Mouse (Mus musculus) heart, embryonic 12.5 days (tissue): ENCODE measurements at regions not wholly inside any gene's neighbourhood (a gene's known extent, or its start where the extent isn't known, plus 50 kb on each side); places are given as distances from the start of the nearest gene placed in this dataset.

Experiments
- ATAC-seq: fragments of 200-750 bp; cut with Nextera tagmentation; 2 replicates; pipeline ENCODE4 v1.8.0; 2017; ENCODE audit warnings: moderate TSS enrichment, moderate library complexity; ENCODE audit not compliant: insufficient number of reproducible peaks, low FRiP score
- H3K27ac ChIP-seq: fragments of 300-500 bp; sonication (generic); 2 replicates; pipeline ENCODE4 v1.5.1; 2016; ENCODE audit warnings: mild to moderate bottlenecking, moderate library complexity; ENCODE audit not compliant: poor library complexity, severe bottlenecking
- H3K27me3 ChIP-seq: fragments of 300-500 bp; sonication (generic); replicated peaks from 2 replicates; pipeline ENCODE4 v1.6.1; 2016; ENCODE audit warnings: mild to moderate bottlenecking, moderate library complexity
- H3K36me3 ChIP-seq: fragments of 300-500 bp; sonication (generic); 2 replicates; pipeline ENCODE4 v1.6.1; 2016; ENCODE audit warnings: mild to moderate bottlenecking, moderate library complexity
- H3K4me1 ChIP-seq: fragments of 300-500 bp; sonication (generic); replicated peaks from 2 replicates; pipeline ENCODE4 v1.6.1; 2016; ENCODE audit warnings: mild to moderate bottlenecking
- H3K4me2 ChIP-seq: fragments of 300-500 bp; sonication (generic); 2 replicates; pipeline ENCODE4 v1.6.1; 2016; ENCODE audit warnings: mild to moderate bottlenecking, moderate library complexity
- H3K4me3 ChIP-seq: fragments of 300-500 bp; sonication (generic); 2 replicates; pipeline ENCODE4 v1.5.1; 2016; ENCODE audit warnings: mild to moderate bottlenecking
- H3K9ac ChIP-seq: fragments of 300-500 bp; sonication (generic); 2 replicates; pipeline ENCODE4 v1.6.1; 2016; ENCODE audit warnings: mild to moderate bottlenecking, moderate library complexity
- H3K9me3 ChIP-seq: fragments of 300-500 bp; sonication (generic); replicated peaks from 2 replicates; pipeline ENCODE4 v1.6.1; 2016; ENCODE audit warnings: mild to moderate bottlenecking, moderate library complexity
- WGBS: fragments of 180-500 bp; shearing (Covaris S2); methylation state at CpG from one replicate; pipeline ENCODE4 v1.1.7; 2016; 5-methylcytosine and 5-hydroxymethylcytosine counted together

DNA sequence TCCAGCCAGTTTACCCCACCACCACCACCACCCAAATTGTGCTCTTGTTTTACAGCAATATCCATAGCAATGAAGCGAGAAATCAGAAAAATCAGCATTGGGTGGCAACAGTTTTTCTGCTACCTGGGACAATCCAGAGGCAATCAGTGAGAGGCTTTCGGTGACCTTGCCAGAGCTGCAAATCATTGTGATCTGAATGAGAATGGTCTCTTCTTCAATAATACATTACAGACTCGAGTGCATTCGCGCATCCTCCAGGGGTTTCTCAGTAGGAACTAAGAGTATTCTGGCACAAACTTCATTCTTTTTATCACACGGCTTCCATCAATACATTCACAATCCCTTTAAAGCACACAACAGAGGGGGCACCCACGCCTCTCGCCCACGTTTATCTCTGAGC is 91.2 kb downstream of the Srek1 start:
- H3K36me3 ChIP-seq, result no peaks in the 10 kb centered on the region
- H3K27me3 ChIP-seq, result no peaks in the 10 kb centered on the region
- H3K9me3 ChIP-seq, result no peaks in the 10 kb centered on the region; the same call in 1 of the 2 replicates
- no peaks in the 10 kb centered on the region for H3K4me1 ChIP-seq
- H3K4me2 ChIP-seq, result no peak overlapping the region
- no peak overlapping the region for H3K27ac ChIP-seq
- 78% methylated on average over 9 of the region's 9 CpGs for WGBS
- no peak overlapping the region for H3K9ac ChIP-seq
- ATAC-seq, result no peak
- H3K4me3 ChIP-seq, result no peak overlapping the region

DNA sequence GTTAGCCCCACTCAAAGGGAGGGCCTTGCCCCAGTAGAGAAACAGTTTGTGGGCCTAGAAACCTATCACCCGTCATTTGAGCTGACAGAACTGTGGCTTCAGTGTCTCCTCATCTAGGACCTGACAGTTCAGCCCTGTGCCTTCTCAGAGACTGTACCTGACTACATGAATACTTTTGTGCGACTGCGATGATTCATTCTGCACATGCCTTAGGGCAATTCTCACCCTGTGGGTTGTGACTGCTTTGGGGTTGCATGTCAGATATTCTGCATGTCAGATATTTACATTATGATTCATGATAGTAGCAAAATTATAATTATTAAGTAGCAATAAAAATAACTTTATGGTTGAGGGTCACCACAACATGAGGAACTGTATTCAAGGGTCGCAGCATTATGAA is 93.7 kb downstream of the Srek1 start:
- no peaks in the 10 kb centered on the region for H3K4me1 ChIP-seq
- no peaks in the 10 kb centered on the region for H3K27me3 ChIP-seq
- H3K9me3 ChIP-seq, result no peaks in the 10 kb centered on the region; the same call in 1 of the 2 replicates
- H3K4me3 ChIP-seq, result no peak overlapping the region
- ATAC-seq, result no peak
- no peaks in the 10 kb centered on the region for H3K36me3 ChIP-seq
- WGBS, result 80% methylated on average over 4 of the region's 4 CpGs
- H3K27ac ChIP-seq, result no peak overlapping the region
- no peak overlapping the region for H3K9ac ChIP-seq
- H3K4me2 ChIP-seq, result no peak overlapping the region

GRCm38 (mm10) chr13:103680052-103680451 is 94.4 kb downstream of the Srek1 start:
- H3K4me1 ChIP-seq, result no peaks in the 10 kb centered on the region
- H3K9me3 ChIP-seq, result no peaks in the 10 kb centered on the region; the same call in 1 of the 2 replicates
- H3K36me3 ChIP-seq, result no peaks in the 10 kb centered on the region
- no peaks in the 10 kb centered on the region for H3K27me3 ChIP-seq
- WGBS, result 74% methylated on average over 7 of the region's 7 CpGs
- no peak overlapping the region for H3K4me2 ChIP-seq
- ATAC-seq, result no peak
- no peak overlapping the region for H3K9ac ChIP-seq
- no peak overlapping the region for H3K4me3 ChIP-seq
- no peak overlapping the region for H3K27ac ChIP-seq

DNA sequence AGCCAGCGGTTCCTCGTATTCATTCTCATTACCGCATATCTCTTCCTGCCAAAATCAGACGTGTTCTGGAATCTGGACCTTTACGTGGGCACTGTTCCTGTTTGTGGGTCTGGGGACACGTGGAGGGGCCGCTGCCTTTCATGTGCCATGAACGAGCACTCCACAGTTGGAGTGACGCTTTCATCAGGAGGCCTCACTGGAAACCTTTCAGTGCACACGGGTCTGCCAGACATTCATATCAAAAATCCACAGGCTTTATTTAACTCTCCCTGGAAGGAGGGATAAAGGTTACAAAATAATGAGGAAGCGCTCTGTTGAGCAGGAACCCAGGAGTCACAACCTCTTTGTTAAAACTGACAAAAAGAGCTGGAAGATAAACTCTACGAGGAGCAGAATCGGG is 97.6 kb downstream of the Srek1 start:
- ATAC-seq, result no peak
- no peaks in the 10 kb centered on the region for H3K27me3 ChIP-seq
- H3K4me2 ChIP-seq, result no peak overlapping the region
- no peaks in the 10 kb centered on the region for H3K36me3 ChIP-seq
- no peak overlapping the region for H3K27ac ChIP-seq
- no peak overlapping the region for H3K4me3 ChIP-seq
- H3K4me1 ChIP-seq, result no peaks in the 10 kb centered on the region
- no peaks in the 10 kb centered on the region for H3K9me3 ChIP-seq
- no peak overlapping the region for H3K9ac ChIP-seq
- 65% methylated on average over 13 of the region's 13 CpGs for WGBS

DNA sequence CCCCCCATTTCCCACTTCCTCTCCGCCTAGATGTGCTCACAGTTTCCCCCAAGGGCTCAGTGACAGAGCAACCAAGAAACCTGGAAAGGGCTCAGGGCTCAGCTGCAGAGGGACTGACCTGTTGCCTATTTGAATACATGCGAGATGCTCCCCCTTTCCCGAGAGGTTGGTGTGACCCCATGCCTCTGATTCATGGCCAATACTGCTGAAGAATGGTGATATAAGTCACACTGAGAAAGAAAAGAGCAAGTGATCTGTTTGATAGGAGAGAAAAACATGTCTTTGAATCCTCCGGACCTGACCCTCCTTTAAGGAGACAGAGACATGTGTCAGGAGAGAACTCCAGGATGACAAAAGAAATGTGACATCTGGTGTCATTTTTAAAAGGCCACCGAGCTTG is 98.2 kb downstream of the Srek1 start:
- H3K4me2 ChIP-seq, result no peak overlapping the region
- no peak overlapping the region for H3K27ac ChIP-seq
- no peaks in the 10 kb centered on the region for H3K36me3 ChIP-seq
- 69% methylated on average over 5 of the region's 5 CpGs for WGBS
- no peak overlapping the region for H3K9ac ChIP-seq
- no peaks in the 10 kb centered on the region for H3K27me3 ChIP-seq
- ATAC-seq, result no peak
- no peaks in the 10 kb centered on the region for H3K9me3 ChIP-seq
- no peaks in the 10 kb centered on the region for H3K4me1 ChIP-seq
- no peak overlapping the region for H3K4me3 ChIP-seq

DNA sequence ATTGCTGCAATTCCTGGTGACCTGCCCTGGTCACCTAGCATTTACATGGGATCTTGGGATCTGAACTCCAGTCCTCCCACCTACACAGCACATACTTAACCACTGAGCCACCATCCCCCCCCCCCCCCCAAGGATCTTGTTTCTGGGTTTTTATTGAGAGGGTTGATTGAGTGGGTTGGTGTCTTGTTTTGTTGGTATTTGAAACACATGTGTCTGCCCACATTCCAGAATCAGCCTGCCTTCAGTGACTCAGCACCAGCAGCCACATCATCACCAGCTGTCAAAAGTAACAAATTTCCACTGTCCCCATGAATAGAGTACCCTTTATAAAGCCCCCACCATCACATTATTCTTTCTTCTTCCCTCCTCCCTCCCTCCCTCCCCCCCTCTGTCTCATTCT is 103.8 kb downstream of the Srek1 start:
- H3K4me2 ChIP-seq, result no peak overlapping the region
- no peaks in the 10 kb centered on the region for H3K4me1 ChIP-seq
- H3K4me3 ChIP-seq, result no peak overlapping the region
- H3K27ac ChIP-seq, result no peak overlapping the region
- H3K9ac ChIP-seq, result no peak overlapping the region
- no peaks in the 10 kb centered on the region for H3K36me3 ChIP-seq
- no peak for ATAC-seq
- H3K27me3 ChIP-seq, result no peaks in the 10 kb centered on the region
- H3K9me3 ChIP-seq, result no peaks in the 10 kb centered on the region

GRCm38 (mm10) chr13:103669856-103670255 is 104.6 kb downstream of the Srek1 start:
- Histone ChIP-seq H3K27ac (no peak overlapping the region), H3K4me1 (no peaks in the 10 kb centered on the region), H3K9ac (no peak overlapping the region), H3K9me3 (no peaks in the 10 kb centered on the region), H3K36me3 (no peaks in the 10 kb centered on the region), H3K4me3 (no peak overlapping the region), H3K27me3 (no peaks in the 10 kb centered on the region), H3K4me2 (no peak overlapping the region)
- WGBS, result 84% methylated on average over 4 of the region's 4 CpGs
- ATAC-seq, result no peak

DNA sequence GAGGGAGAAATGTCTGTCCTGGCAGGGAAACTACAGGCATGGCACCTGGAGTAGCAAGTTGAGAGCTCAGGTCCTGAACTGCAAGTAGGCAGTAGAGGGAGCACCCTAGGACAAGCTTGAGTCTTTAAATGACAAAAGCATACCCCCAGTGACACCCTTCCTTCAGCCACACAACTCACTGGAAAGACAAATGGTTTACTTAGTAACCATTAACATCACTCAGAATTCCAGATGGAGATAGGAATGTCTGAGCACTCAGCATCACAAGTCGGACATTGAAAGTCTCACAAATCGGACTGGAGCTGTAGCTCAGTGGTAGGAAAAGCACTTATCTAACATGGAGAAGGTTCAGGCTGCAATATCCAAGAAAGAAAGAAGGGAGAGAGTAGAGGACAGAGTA is 106.7 kb downstream of the Srek1 start:
- no peak overlapping the region for H3K27ac ChIP-seq
- H3K9ac ChIP-seq, result no peak overlapping the region
- 63% methylated on average over 2 of the region's 2 CpGs for WGBS
- no peaks in the 10 kb centered on the region for H3K9me3 ChIP-seq
- ATAC-seq, result no peak
- no peaks in the 10 kb centered on the region for H3K4me1 ChIP-seq
- H3K27me3 ChIP-seq, result no peaks in the 10 kb centered on the region
- no peak overlapping the region for H3K4me2 ChIP-seq
- no peak overlapping the region for H3K4me3 ChIP-seq
- H3K36me3 ChIP-seq, result no peaks in the 10 kb centered on the region

- no peak overlapping the region for H3K9ac ChIP-seq
- no peak overlapping the region for H3K4me2 ChIP-seq
- ATAC-seq, result no peak
- H3K36me3 ChIP-seq, result no peaks in the 10 kb centered on the region
- H3K9me3 ChIP-seq, result no peaks in the 10 kb centered on the region
- no peaks in the 10 kb centered on the region for H3K4me1 ChIP-seq
- H3K27ac ChIP-seq, result no peak overlapping the region
- WGBS, result 58% methylated on average over 11 of the region's 11 CpGs
- H3K27me3 ChIP-seq, result no peaks in the 10 kb centered on the region
- H3K4me3 ChIP-seq, result no peak overlapping the region
Observed at GRCm38 (mm10) chr13:103660248-103660996, 114.0 kb downstream of the Srek1 start.

DNA sequence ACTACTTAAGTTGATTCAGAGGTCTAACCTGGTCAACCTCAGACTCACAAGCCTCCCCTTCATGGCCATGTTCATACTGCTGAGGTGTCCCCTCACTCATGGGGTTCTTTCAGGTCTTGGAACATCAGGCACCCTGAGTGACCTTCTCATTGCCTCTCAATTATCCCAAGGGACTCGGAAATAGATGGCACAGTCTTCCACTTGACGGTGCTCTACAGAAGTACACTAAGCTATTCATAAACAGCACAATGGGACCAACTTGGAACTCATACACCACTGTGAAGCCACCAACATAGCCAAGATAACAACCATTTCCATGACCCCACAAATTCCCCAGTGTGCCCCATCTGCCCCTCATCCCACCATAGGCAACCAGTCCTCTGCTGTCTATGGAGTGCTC is 118.4 kb downstream of the Srek1 start:
- Histone ChIP-seq H3K9ac (no peak overlapping the region), H3K9me3 (no peaks in the 10 kb centered on the region), H3K4me1 (no peaks in the 10 kb centered on the region), H3K27ac (no peak overlapping the region), H3K4me3 (no peak overlapping the region), H3K27me3 (no peaks in the 10 kb centered on the region), H3K4me2 (no peak overlapping the region), H3K36me3 (no peaks in the 10 kb centered on the region)
- WGBS, result 81% methylated on average over 2 of the region's 2 CpGs
- no peak for ATAC-seq

GRCm38 (mm10) chr13:103653216-103653615 is 121.2 kb downstream of the Srek1 start:
- Histone ChIP-seq H3K4me1 (no peaks in the 10 kb centered on the region), H3K4me2 (no peak overlapping the region), H3K27me3 (no peaks in the 10 kb centered on the region), H3K36me3 (no peaks in the 10 kb centered on the region), H3K9ac (no peak overlapping the region), H3K27ac (no peak overlapping the region), H3K4me3 (no peak overlapping the region), H3K9me3 (no peaks in the 10 kb centered on the region)
- WGBS, result 75% methylated on average over 4 of the region's 4 CpGs
- ATAC-seq, result no peak

DNA sequence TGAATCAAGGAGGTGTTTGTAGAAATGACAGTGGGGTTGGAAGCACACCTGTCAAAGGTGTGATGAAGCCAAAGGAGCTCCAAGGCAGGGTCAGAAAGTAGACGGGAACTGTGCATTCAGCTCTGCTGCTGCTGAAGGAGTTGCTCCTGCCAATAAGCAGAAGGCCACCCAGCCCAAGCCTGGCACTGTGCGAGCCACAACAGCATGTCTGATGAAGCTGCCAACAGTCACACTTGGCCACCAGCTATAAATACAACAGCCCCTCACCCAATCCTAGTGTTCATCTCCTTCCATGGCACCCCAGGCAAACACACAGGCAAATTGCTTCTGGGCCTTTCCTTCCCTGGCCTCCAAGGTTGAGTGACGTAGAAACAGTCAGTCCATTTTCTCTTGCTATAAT is 125.0 kb downstream of the Srek1 start:
- Histone ChIP-seq H3K4me3 (no peak overlapping the region), H3K36me3 (no peaks in the 10 kb centered on the region), H3K9me3 (no peaks in the 10 kb centered on the region), H3K4me1 (no peaks in the 10 kb centered on the region; the same call in 1 of the 2 replicates), H3K27me3 (no peaks in the 10 kb centered on the region), H3K27ac (no peak overlapping the region), H3K9ac (no peak overlapping the region), H3K4me2 (no peak overlapping the region)
- no peak for ATAC-seq
- 87% methylated on average over 3 of the region's 3 CpGs for WGBS
